Mouse (Mus musculus) limb, embryonic 14.5 days (tissue): ENCODE data around the gene 1700017B05Rik. TPM values are rescaled to one million over a fixed set of nuclear protein-coding genes. Genes with fewer than 3 reads are reported as not detected.
"Not testable (repeated sequence)": the region's sequence is repeated elsewhere in the genome, so short reads cannot be mapped to it uniquely, and the experiment has no call there.

ENCODE experiments used
- ATAC-seq: fragments of 200-750 bp; cut with Nextera tagmentation; 2 replicates; pipeline ENCODE4 v1.8.0; 2017; ENCODE audit warnings: low read depth, moderate number of reproducible peaks, moderate TSS enrichment; ENCODE audit not compliant: low FRiP score
- DNase-seq: peaks from one replicate; pipeline ENCODE4 v3.0.0-alpha.2; 2015; ENCODE audit warnings: low spot score
- H3K27ac ChIP-seq: fragments of 300-500 bp; sonication (generic); replicated peaks from 2 replicates; pipeline ENCODE4 v1.5.1; 2014; ENCODE audit warnings: low read depth, mild to moderate bottlenecking, low read length, moderate library complexity, mixed read lengths
- H3K27me3 ChIP-seq: fragments of 300-500 bp; sonication (generic); 2 replicates; pipeline ENCODE4 v1.6.1; 2014; ENCODE audit warnings: low read length, mixed read lengths; ENCODE audit not compliant: control insufficient read depth, insufficient read depth
- H3K36me3 ChIP-seq: fragments of 300-500 bp; sonication (generic); 2 replicates; pipeline ENCODE4 v1.6.1; 2014; ENCODE audit warnings: mild to moderate bottlenecking, low read length, moderate library complexity, mixed read lengths; ENCODE audit not compliant: control insufficient read depth, insufficient read depth
- H3K4me1 ChIP-seq: fragments of 300-500 bp; sonication (generic); 2 replicates; pipeline ENCODE4 v1.6.1; 2014; ENCODE audit warnings: antibody characterized with exemption, low read length, mixed read lengths; ENCODE audit not compliant: control insufficient read depth, insufficient read depth
- H3K4me2 ChIP-seq: fragments of 300-500 bp; sonication (generic); replicated peaks from 2 replicates; pipeline ENCODE4 v1.6.1; 2014; ENCODE audit warnings: low read depth, mild to moderate bottlenecking, low read length, moderate library complexity; ENCODE audit not compliant: severe bottlenecking
- H3K4me3 ChIP-seq: fragments of 300-500 bp; sonication (generic); replicated peaks from 2 replicates; pipeline ENCODE4 v1.5.1; 2014; ENCODE audit warnings: low read length
- H3K9ac ChIP-seq: fragments of 300-500 bp; sonication (generic); 2 replicates; pipeline ENCODE4 v1.6.1; 2014; ENCODE audit warnings: mild to moderate bottlenecking, low read depth, low read length, moderate library complexity; ENCODE audit not compliant: severe bottlenecking
- H3K9me3 ChIP-seq: fragments of 300-500 bp; sonication (generic); 2 replicates; pipeline ENCODE4 v1.6.1; 2016; ENCODE audit warnings: low read length; ENCODE audit not compliant: control insufficient read depth
- POLR2A ChIP-seq: fragments of 200-500 bp; IDR thresholded peaks from 2 replicates; pipeline ENCODE4 v1.8.0; 2012; ENCODE audit warnings: inconsistent platforms, mild to moderate bottlenecking, moderate library complexity, borderline replicate concordance; ENCODE audit not compliant: insufficient read depth, insufficient read length; ENCODE audit errors: extremely low read depth
- WGBS: fragments of 180-500 bp; shearing (Covaris S2); extraction: QIAGEN DNeasy Blood & Tissue Kit; methylation state at CpG from one replicate; pipeline ENCODE4 v1.1.7; 2014; 5-methylcytosine and 5-hydroxymethylcytosine counted together
- polyA plus RNA-seq, 2 experiments: library from polyadenylated mRNA; depleted of rRNA in 1 of 2; stranded (reverse) in 1 of 2; unstranded in 1 of 2; fragments of >200 nt; fragmentation: Nextera tagmentation in 1 of 2; extraction: Ambion mirVana in 1 of 2; gene quantifications; 2 replicates each; pipeline versions ENCODE4 v1.2.1 to v1.2.3; 2012 to 2014

Gene 1700017B05Rik
- polyA plus RNA-seq (2012; rRNA removed) = 11.1 and 12.5 TPM in 2 replicates
- 18.0 and 18.8 TPM in 2 replicates for polyA plus RNA-seq (2014; fragmentation: Nextera tagmentation; extraction: Ambion mirVana)

GRCm38 (mm10) chr9:57261913-57262794 lies at the start of gene 1700017B05Rik:
1700017B05Rik (minus strand) TSS chr9:57262612.
- Histone ChIP-seq H3K9me3 (no peaks in the 10 kb centered on the region), H3K27me3 (no peaks in the 10 kb centered on the region), H3K9ac (peak within 1 kb of the TSS; percentile 83), H3K4me3 (peak within 1 kb of the TSS; percentile 58), H3K36me3 (peaks cover 18% of the 10 kb centered on the region), H3K4me2 (peak within 1 kb of the TSS; percentile 85), H3K27ac (peak within 1 kb of the TSS; percentile 68), H3K4me1 (peaks cover 13% of the 10 kb centered on the region)
- peak; percentile 85 for ATAC-seq
- WGBS = under 1% methylated on average over 61 of the region's 87 CpGs
- no peak for TF ChIP-seq POLR2A
- DNase-seq = peak; percentile 56

- H3K9me3 ChIP-seq = no peaks in the 10 kb centered on the region
- H3K4me3 ChIP-seq = no peak overlapping the region
- no peaks in the 10 kb centered on the region for H3K4me1 ChIP-seq
- DNase-seq = no peak
- no peaks in the 10 kb centered on the region for H3K27me3 ChIP-seq
- no peaks in the 10 kb centered on the region for H3K36me3 ChIP-seq
- H3K4me2 ChIP-seq = no peak overlapping the region
- ATAC-seq = no peak
- 93% methylated on average over 2 of the region's 2 CpGs for WGBS
- no peak overlapping the region for H3K27ac ChIP-seq
- TF ChIP-seq POLR2A = no peak
- no peak overlapping the region for H3K9ac ChIP-seq
Observed at GRCm38 (mm10) chr9:57310895-57311294, 48.5 kb upstream of the 1700017B05Rik start.

GRCm38 (mm10) chr9:57309353-57309752 lies 46.9 kb upstream of the 1700017B05Rik start:
- H3K9me3 ChIP-seq = no peaks in the 10 kb centered on the region
- ATAC-seq (no peak), DNase-seq (no peak)
- H3K4me1 ChIP-seq = no peaks in the 10 kb centered on the region
- TF ChIP-seq POLR2A = no peak
- WGBS = 96% methylated on average over 4 of the region's 4 CpGs
- H3K4me2 ChIP-seq = no peak overlapping the region
- H3K9ac ChIP-seq = no peak overlapping the region
- no peak overlapping the region for H3K27ac ChIP-seq
- no peak overlapping the region for H3K4me3 ChIP-seq
- no peaks in the 10 kb centered on the region for H3K36me3 ChIP-seq
- H3K27me3 ChIP-seq = no peaks in the 10 kb centered on the region

GRCm38 (mm10) chr9:57307456-57307855 lies 45.0 kb upstream of the 1700017B05Rik start:
- no peaks in the 10 kb centered on the region for H3K9me3 ChIP-seq
- WGBS = 83% methylated on average over 4 of the region's 4 CpGs
- H3K36me3 ChIP-seq = no peaks in the 10 kb centered on the region
- H3K27me3 ChIP-seq = no peaks in the 10 kb centered on the region
- no peak overlapping the region for H3K4me3 ChIP-seq
- no peak overlapping the region for H3K4me2 ChIP-seq
- DNase-seq = no peak
- TF ChIP-seq POLR2A = no peak
- no peak for ATAC-seq
- H3K9ac ChIP-seq = no peak overlapping the region
- H3K4me1 ChIP-seq = no peaks in the 10 kb centered on the region
- no peak overlapping the region for H3K27ac ChIP-seq

- H3K36me3 ChIP-seq, ATAC-seq, H3K27ac ChIP-seq, H3K9ac ChIP-seq, H3K4me1 ChIP-seq, H3K4me2 ChIP-seq, H3K27me3 ChIP-seq, DNase-seq, H3K9me3 ChIP-seq, H3K4me3 ChIP-seq: not testable (repeated sequence)
- 92% methylated on average over 4 of the region's 4 CpGs for WGBS
Observed at GRCm38 (mm10) chr9:57304716-57305115, 42.3 kb upstream of the 1700017B05Rik start.
